Mouse (Mus musculus) hindbrain, embryonic 11.5 days (tissue): ENCODE measurements around the gene Fam83f. TPM values are rescaled to one million over a fixed set of nuclear protein-coding genes. Genes with fewer than 3 reads are reported as not detected.
"Not testable (repeated sequence)": the region's sequence is repeated elsewhere in the genome, so short reads cannot be mapped to it uniquely, and the experiment has no call there.

Source experiments
- ATAC-seq: fragments of 200-750 bp; cut with Nextera tagmentation; 2 replicates; pipeline ENCODE4 v1.8.0; 2017; ENCODE audit warnings: mild to moderate bottlenecking, moderate TSS enrichment, moderate library complexity; ENCODE audit not compliant: low FRiP score
- DNase-seq: peaks from one replicate; pipeline ENCODE4 v3.0.0-alpha.2; 2015; ENCODE audit warnings: low spot score
- H3K27ac ChIP-seq: fragments of 300-500 bp; sonication (generic); 2 replicates; pipeline ENCODE4 v1.5.1; 2014; ENCODE audit warnings: mild to moderate bottlenecking, low read depth, low read length
- H3K27me3 ChIP-seq: fragments of 300-500 bp; sonication (generic); 2 replicates; pipeline ENCODE4 v1.6.1; 2014; ENCODE audit warnings: mild to moderate bottlenecking, low read length, moderate library complexity, mixed read lengths; ENCODE audit not compliant: control insufficient read depth, insufficient read depth
- H3K36me3 ChIP-seq: fragments of 300-500 bp; sonication (generic); 2 replicates; pipeline ENCODE4 v1.6.1; 2014; ENCODE audit warnings: mild to moderate bottlenecking, low read length, moderate library complexity, mixed read lengths; ENCODE audit not compliant: control insufficient read depth, insufficient read depth
- H3K4me1 ChIP-seq: fragments of 300-500 bp; sonication (generic); replicated peaks from 2 replicates; pipeline ENCODE4 v1.6.1; 2014; ENCODE audit warnings: low read length, mixed read lengths; ENCODE audit not compliant: control insufficient read depth, insufficient read depth
- H3K4me2 ChIP-seq: fragments of 300-500 bp; sonication (generic); replicated peaks from 2 replicates; pipeline ENCODE4 v1.6.1; 2014; ENCODE audit warnings: mild to moderate bottlenecking, low read depth, low read length
- H3K4me3 ChIP-seq: fragments of 300-500 bp; sonication (generic); 2 replicates; pipeline ENCODE4 v1.5.1; 2014; ENCODE audit warnings: low read depth, low read length
- H3K9ac ChIP-seq: fragments of 300-500 bp; sonication (generic); 2 replicates; pipeline ENCODE4 v1.6.1; 2014; ENCODE audit warnings: low read depth, low read length
- H3K9me3 ChIP-seq: fragments of 300-500 bp; sonication (generic); 2 replicates; pipeline ENCODE4 v1.6.1; 2016; ENCODE audit warnings: low read length; ENCODE audit not compliant: control insufficient read depth
- WGBS: fragments of 180-500 bp; shearing (Covaris S2); extraction: QIAGEN DNeasy Blood & Tissue Kit; methylation state at CpG from one replicate; pipeline ENCODE4 v1.1.7; 2014; 5-methylcytosine and 5-hydroxymethylcytosine counted together
- polyA plus RNA-seq: library from polyadenylated mRNA; unstranded; fragments of >200 nt; fragmentation: Nextera tagmentation; extraction: Ambion mirVana; gene quantifications from 2 replicates; pipeline ENCODE4 v1.2.1, GENCODE M21; 2014

Fam83f gene
- polyA plus RNA-seq, 1 experiment from 2014 or later = 0.11 TPM

GRCm38 (mm10) chr15:80721861-80722260 lies 50.2 kb downstream of the Fam83f start:
- no peak overlapping the region for H3K4me3 ChIP-seq
- H3K36me3 ChIP-seq = no peaks in the 10 kb centered on the region
- 90% methylated on average over 6 of the region's 6 CpGs for WGBS
- no peak overlapping the region for H3K27ac ChIP-seq
- H3K4me2 ChIP-seq = no peak overlapping the region
- no peaks in the 10 kb centered on the region for H3K9me3 ChIP-seq
- H3K9ac ChIP-seq = no peak overlapping the region
- H3K4me1 ChIP-seq = no peaks in the 10 kb centered on the region
- no peaks in the 10 kb centered on the region for H3K27me3 ChIP-seq
- DNase-seq = no peak
- no peak for ATAC-seq

- no peak overlapping the region for H3K4me2 ChIP-seq
- H3K9ac ChIP-seq = no peak overlapping the region
- no peaks in the 10 kb centered on the region for H3K27me3 ChIP-seq
- H3K4me1 ChIP-seq = no peaks in the 10 kb centered on the region
- no peak for ATAC-seq
- H3K4me3 ChIP-seq = no peak overlapping the region
- 64% methylated on average over 3 of the region's 3 CpGs for WGBS
- no peak for DNase-seq
- no peak overlapping the region for H3K27ac ChIP-seq
- H3K9me3 ChIP-seq = no peaks in the 10 kb centered on the region
- no peaks in the 10 kb centered on the region for H3K36me3 ChIP-seq
Measured at GRCm38 (mm10) chr15:80722366-80722765, 50.7 kb downstream of the Fam83f start.

- no peak overlapping the region for H3K4me2 ChIP-seq
- H3K4me3 ChIP-seq = no peak overlapping the region
- ATAC-seq = no peak
- no peaks in the 10 kb centered on the region for H3K4me1 ChIP-seq
- H3K9me3 ChIP-seq = no peaks in the 10 kb centered on the region
- no peak for DNase-seq
- no peak overlapping the region for H3K27ac ChIP-seq
- no peaks in the 10 kb centered on the region for H3K36me3 ChIP-seq
- no peaks in the 10 kb centered on the region for H3K27me3 ChIP-seq
- WGBS = 65% methylated on average over 2 of the region's 2 CpGs
- H3K9ac ChIP-seq = no peak overlapping the region
Measured at GRCm38 (mm10) chr15:80729477-80729876, 57.8 kb downstream of the Fam83f start.

- no peak for DNase-seq
- H3K36me3 ChIP-seq = no peaks in the 10 kb centered on the region
- no peaks in the 10 kb centered on the region for H3K27me3 ChIP-seq
- H3K4me2 ChIP-seq = no peak overlapping the region
- no peak overlapping the region for H3K27ac ChIP-seq
- ATAC-seq = no peak
- no peaks in the 10 kb centered on the region for H3K9me3 ChIP-seq
- H3K4me1 ChIP-seq = no peaks in the 10 kb centered on the region
- whole genome bisulfite sequencing = 97% methylated on average over 1 of the region's 1 CpGs
- no peak overlapping the region for H3K4me3 ChIP-seq
- H3K9ac ChIP-seq = no peak overlapping the region
Measured at GRCm38 (mm10) chr15:80731043-80731442, 59.4 kb downstream of the Fam83f start.

- no peak for ATAC-seq
- no peak overlapping the region for H3K27ac ChIP-seq
- no peak overlapping the region for H3K9ac ChIP-seq
- 88% methylated on average over 3 of the region's 3 CpGs for WGBS
- no peaks in the 10 kb centered on the region for H3K9me3 ChIP-seq
- no peaks in the 10 kb centered on the region for H3K4me1 ChIP-seq
- H3K36me3 ChIP-seq = no peaks in the 10 kb centered on the region
- no peak for DNase-seq
- no peak overlapping the region for H3K4me2 ChIP-seq
- no peaks in the 10 kb centered on the region for H3K27me3 ChIP-seq
- H3K4me3 ChIP-seq = no peak overlapping the region
Measured at GRCm38 (mm10) chr15:80731511-80731910, 59.9 kb downstream of the Fam83f start.

GRCm38 (mm10) chr15:80732266-80733030 lies 60.8 kb downstream of the Fam83f start:
- no peak for DNase-seq
- no peaks in the 10 kb centered on the region for H3K27me3 ChIP-seq
- H3K36me3 ChIP-seq = no peaks in the 10 kb centered on the region
- ATAC-seq = no peak
- no peak overlapping the region for H3K4me3 ChIP-seq
- H3K27ac ChIP-seq = no peak overlapping the region
- no peak overlapping the region for H3K4me2 ChIP-seq
- no peaks in the 10 kb centered on the region for H3K4me1 ChIP-seq
- H3K9ac ChIP-seq = no peak overlapping the region
- H3K9me3 ChIP-seq = no peaks in the 10 kb centered on the region
- 69% methylated on average over 4 of the region's 4 CpGs for WGBS

GRCm38 (mm10) chr15:80735300-80735699 lies 63.7 kb downstream of the Fam83f start:
- Histone ChIP-seq H3K4me1 (no peaks in the 10 kb centered on the region), H3K9ac (no peak overlapping the region), H3K4me2 (no peak overlapping the region), H3K36me3 (no peaks in the 10 kb centered on the region), H3K27me3 (no peaks in the 10 kb centered on the region), H3K27ac (no peak overlapping the region), H3K9me3 (no peaks in the 10 kb centered on the region), H3K4me3 (no peak overlapping the region)
- ATAC-seq (no peak), DNase-seq (no peak)
- 90% methylated on average over 3 of the region's 3 CpGs for WGBS

- not testable (repeated sequence) for H3K4me3 ChIP-seq, H3K36me3 ChIP-seq, H3K27ac ChIP-seq, H3K4me2 ChIP-seq, H3K27me3 ChIP-seq, DNase-seq, H3K9me3 ChIP-seq, H3K9ac ChIP-seq, H3K4me1 ChIP-seq, ATAC-seq
- 91% methylated on average over 3 of the region's 4 CpGs for WGBS
Measured at GRCm38 (mm10) chr15:80735708-80736107, 64.1 kb downstream of the Fam83f start.

- WGBS = 60% methylated on average over 1 of the region's 1 CpGs
- no peak for DNase-seq
- no peak for ATAC-seq
Measured at GRCm38 (mm10) chr15:80736553-80736952, 64.9 kb downstream of the Fam83f start.

More at GRCm38 (mm10) chr15:80736553-80736952, 64.9 kb downstream of the Fam83f start:
- Histone ChIP-seq H3K4me1 (no peaks in the 10 kb centered on the region), H3K27me3 (no peaks in the 10 kb centered on the region), H3K9me3 (no peaks in the 10 kb centered on the region), H3K36me3 (no peaks in the 10 kb centered on the region), H3K4me2 (no peak overlapping the region), H3K27ac (no peak overlapping the region), H3K4me3 (no peak overlapping the region), H3K9ac (no peak overlapping the region)
